Mouse (Mus musculus): ENCODE data around the gene Fbxl5. TPM values are rescaled to one million over a fixed set of nuclear protein-coding genes. Genes with fewer than 3 reads are reported as not detected.

Fbxl5 gene
- polyA plus RNA-seq, 1 experiment from 2014 or later: 58.7 TPM

DNA sequence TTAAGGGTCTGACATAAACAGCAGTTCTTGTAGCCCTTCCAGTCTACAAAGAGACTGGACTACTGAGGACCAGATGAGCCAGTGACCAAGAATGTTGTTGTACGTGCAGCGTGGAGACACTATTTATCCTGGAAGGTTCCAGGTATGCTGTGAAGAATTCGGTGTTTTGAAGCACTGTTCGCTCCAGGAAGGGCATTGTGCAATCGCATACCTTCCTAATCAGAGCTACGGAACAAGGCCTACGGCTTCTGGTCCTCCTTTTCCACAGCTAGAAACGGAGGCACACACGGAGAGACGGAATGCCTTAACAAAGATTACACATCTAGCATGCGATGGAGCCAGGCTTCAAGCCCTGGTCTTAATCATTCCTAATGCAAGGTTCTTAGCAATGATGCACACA lies 653 bp downstream of the Fbxl5 start:
- H3K4me2 ChIP-seq (ENCODE audit: low read depth, low read length): no peak overlapping the region
- H3K4me3 ChIP-seq (replicated peaks; ENCODE audit: low read length): no peak overlapping the region
- H3K36me3 ChIP-seq (ENCODE audit: control insufficient read depth, insufficient read depth, low read length): no peaks in the 10 kb centered on the region
- no peak overlapping the region for H3K27ac ChIP-seq (ENCODE audit: low read length)
- H3K9me3 ChIP-seq (replicated peaks; ENCODE audit: control insufficient read depth, low read length): no peaks in the 10 kb centered on the region
- no peak overlapping the region for H3K9ac ChIP-seq (ENCODE audit: low read length)
- WGBS: 68% methylated on average over 11 of the region's 11 CpGs
- no peaks in the 10 kb centered on the region for H3K27me3 ChIP-seq (ENCODE audit: control insufficient read depth, insufficient read depth, low read length)
- ATAC-seq (ENCODE audit: insufficient read depth, low FRiP score): no peak
- no peaks in the 10 kb centered on the region; the same call in 1 of the 2 replicates for H3K4me1 ChIP-seq (ENCODE audit: control insufficient read depth, insufficient read depth, low read length)

DNA sequence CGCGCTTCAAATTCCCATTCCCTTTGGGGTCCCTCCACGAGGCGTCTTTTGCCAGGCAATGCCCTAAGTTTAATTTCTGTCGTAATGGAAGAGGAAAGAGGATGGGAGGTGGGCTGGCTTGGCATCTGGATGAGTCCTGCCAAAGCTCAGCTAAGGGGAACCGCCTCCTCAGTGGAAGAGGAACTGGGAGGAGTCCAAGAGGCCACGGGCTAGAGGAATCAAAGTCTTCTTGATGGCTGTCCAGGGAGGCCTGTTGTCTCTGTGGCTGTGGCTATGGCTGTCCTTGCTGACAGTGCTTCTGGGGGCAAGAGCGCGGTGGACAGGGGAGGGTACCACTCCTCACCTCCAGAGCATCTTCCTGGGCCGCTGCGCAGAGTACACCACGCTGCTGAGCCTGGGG lies 2.7 kb downstream of the Fbxl5 start, which contains the start of gene Bst1:
Bst1 (plus strand) TSS at position 191 of the 400 bp plus-strand sequence.
- Histone ChIP-seq H3K4me3 (replicated peaks; ENCODE audit: low read length) (no peak within 1 kb of the TSS; the same call in 1 of the 2 replicates), H3K9me3 (replicated peaks; ENCODE audit: control insufficient read depth, low read length) (no peaks in the 10 kb centered on the region), H3K4me1 (ENCODE audit: control insufficient read depth, insufficient read depth, low read length) (no peaks in the 10 kb centered on the region; the same call in 1 of the 2 replicates), H3K27me3 (ENCODE audit: control insufficient read depth, insufficient read depth, low read length) (no peaks in the 10 kb centered on the region), H3K27ac (ENCODE audit: low read length) (no peak within 1 kb of the TSS), H3K9ac (ENCODE audit: low read length) (no peak within 1 kb of the TSS), H3K36me3 (ENCODE audit: control insufficient read depth, insufficient read depth, low read length) (no peaks in the 10 kb centered on the region), H3K4me2 (ENCODE audit: low read depth, low read length) (no peak within 1 kb of the TSS)
- WGBS: 49% methylated on average over 12 of the region's 12 CpGs
- no peak for ATAC-seq (ENCODE audit: insufficient read depth, low FRiP score)

DNA sequence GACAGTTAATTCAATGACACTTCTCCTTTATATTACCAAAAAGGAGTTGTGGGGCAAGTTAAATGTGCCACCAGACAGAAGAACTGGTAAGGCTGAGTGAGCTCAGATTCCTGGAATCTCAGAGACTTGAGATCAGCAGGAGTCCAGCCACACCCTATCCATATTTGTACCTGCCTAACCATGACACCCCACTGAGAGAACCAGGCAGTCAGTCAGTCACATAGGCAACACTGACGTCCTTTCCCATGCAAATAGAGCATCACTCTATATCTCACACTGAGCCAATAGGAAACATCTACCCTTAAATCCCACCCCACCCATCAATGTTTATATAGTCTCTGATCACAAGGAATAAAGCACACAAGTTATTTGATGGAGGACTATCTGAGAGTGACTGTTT lies 5.7 kb downstream of the Fbxl5 start:
- Histone ChIP-seq H3K27me3 (ENCODE audit: control insufficient read depth, insufficient read depth, low read length) (no peaks in the 10 kb centered on the region), H3K9me3 (replicated peaks; ENCODE audit: control insufficient read depth, low read length) (no peaks in the 10 kb centered on the region), H3K27ac (ENCODE audit: low read length) (no peak overlapping the region), H3K9ac (ENCODE audit: low read length) (no peak overlapping the region), H3K4me1 (ENCODE audit: control insufficient read depth, insufficient read depth, low read length) (no peaks in the 10 kb centered on the region; the same call in 1 of the 2 replicates), H3K36me3 (ENCODE audit: control insufficient read depth, insufficient read depth, low read length) (no peaks in the 10 kb centered on the region), H3K4me3 (replicated peaks; ENCODE audit: low read length) (no peak overlapping the region), H3K4me2 (ENCODE audit: low read depth, low read length) (no peak overlapping the region)
- 21% methylated on average over 1 of the region's 1 CpGs for WGBS
- 0 out of 2 replicates have a peak, but pooled peaks have one; percentile 15 for ATAC-seq (ENCODE audit: insufficient read depth, low FRiP score)

DNA sequence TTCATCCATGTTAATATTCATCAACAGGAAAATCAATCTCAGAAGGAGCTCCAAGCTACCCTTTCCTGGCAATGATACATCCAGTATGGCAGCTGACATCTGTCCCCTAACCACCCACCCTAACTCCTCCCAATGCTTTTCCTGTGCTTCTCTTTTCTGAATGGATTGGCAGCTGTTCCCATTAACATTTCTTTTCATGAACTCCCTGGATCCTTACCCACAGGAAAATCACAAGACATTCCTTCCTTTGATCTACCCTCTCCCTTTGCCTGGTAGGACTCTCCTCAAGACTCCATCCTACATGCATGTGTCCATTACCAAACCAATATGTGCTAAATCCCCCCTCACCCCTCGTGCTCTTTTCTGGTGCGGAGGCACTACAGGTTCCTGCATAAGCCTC lies 6.9 kb downstream of the Fbxl5 start:
- Histone ChIP-seq H3K27ac (ENCODE audit: low read length) (no peak overlapping the region), H3K4me2 (ENCODE audit: low read depth, low read length) (no peak overlapping the region), H3K36me3 (ENCODE audit: control insufficient read depth, insufficient read depth, low read length) (no peaks in the 10 kb centered on the region), H3K4me3 (replicated peaks; ENCODE audit: low read length) (no peak overlapping the region), H3K27me3 (ENCODE audit: control insufficient read depth, insufficient read depth, low read length) (no peaks in the 10 kb centered on the region), H3K9ac (ENCODE audit: low read length) (no peak overlapping the region), H3K4me1 (ENCODE audit: control insufficient read depth, insufficient read depth, low read length) (no peaks in the 10 kb centered on the region; the same call in 1 of the 2 replicates), H3K9me3 (replicated peaks; ENCODE audit: control insufficient read depth, low read length) (no peaks in the 10 kb centered on the region)
- WGBS: 77% methylated on average over 2 of the region's 2 CpGs
- ATAC-seq (ENCODE audit: insufficient read depth, low FRiP score): no peak

DNA sequence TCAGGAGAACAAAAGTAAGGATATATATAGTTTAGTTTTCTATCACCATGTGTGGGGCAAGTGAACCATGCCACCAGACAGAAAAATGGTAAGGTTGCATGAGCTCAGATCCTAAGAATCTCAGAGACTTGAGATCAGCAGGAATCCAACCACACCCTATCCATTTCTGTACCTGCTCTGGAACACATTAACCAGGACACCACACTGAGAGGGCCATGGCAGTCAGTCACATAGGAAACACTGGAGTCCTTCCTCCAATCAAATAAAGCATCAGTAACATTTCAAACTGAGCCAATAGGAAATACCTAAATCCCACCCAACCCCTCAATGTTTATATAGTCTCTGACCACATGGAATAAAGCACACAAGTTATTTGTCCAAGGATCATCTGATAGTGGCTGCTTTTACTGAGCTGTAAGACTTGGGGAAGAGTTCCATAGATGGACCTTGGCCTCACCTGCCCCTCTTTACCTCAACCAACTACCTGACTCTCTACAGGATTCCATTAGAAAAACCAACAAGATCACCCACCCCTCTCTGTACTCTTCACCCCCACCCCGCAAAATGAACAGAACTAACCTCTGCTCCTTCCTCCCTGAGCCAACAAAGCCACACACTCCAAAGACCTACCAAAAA lies 10.9 kb downstream of the Fbxl5 start:
- H3K9me3 ChIP-seq (replicated peaks; ENCODE audit: control insufficient read depth, low read length): no peaks in the 10 kb centered on the region
- no peak overlapping the region for H3K4me3 ChIP-seq (replicated peaks; ENCODE audit: low read length)
- whole genome bisulfite sequencing: 80% methylated on average over 1 of the region's 1 CpGs
- no peaks in the 10 kb centered on the region for H3K4me1 ChIP-seq (ENCODE audit: control insufficient read depth, insufficient read depth, low read length)
- H3K36me3 ChIP-seq (ENCODE audit: control insufficient read depth, insufficient read depth, low read length): no peaks in the 10 kb centered on the region
- ATAC-seq (ENCODE audit: insufficient read depth, low FRiP score): peak; percentile 82
- no peaks in the 10 kb centered on the region for H3K27me3 ChIP-seq (ENCODE audit: control insufficient read depth, insufficient read depth, low read length)
- H3K27ac ChIP-seq (ENCODE audit: low read length): peak overlapping the region; percentile 73
- H3K9ac ChIP-seq (ENCODE audit: low read length): no peak overlapping the region
- 0 out of 2 replicates have a peak overlapping the region, but pooled peaks have one; percentile 4 for H3K4me2 ChIP-seq (ENCODE audit: low read depth, low read length)

DNA sequence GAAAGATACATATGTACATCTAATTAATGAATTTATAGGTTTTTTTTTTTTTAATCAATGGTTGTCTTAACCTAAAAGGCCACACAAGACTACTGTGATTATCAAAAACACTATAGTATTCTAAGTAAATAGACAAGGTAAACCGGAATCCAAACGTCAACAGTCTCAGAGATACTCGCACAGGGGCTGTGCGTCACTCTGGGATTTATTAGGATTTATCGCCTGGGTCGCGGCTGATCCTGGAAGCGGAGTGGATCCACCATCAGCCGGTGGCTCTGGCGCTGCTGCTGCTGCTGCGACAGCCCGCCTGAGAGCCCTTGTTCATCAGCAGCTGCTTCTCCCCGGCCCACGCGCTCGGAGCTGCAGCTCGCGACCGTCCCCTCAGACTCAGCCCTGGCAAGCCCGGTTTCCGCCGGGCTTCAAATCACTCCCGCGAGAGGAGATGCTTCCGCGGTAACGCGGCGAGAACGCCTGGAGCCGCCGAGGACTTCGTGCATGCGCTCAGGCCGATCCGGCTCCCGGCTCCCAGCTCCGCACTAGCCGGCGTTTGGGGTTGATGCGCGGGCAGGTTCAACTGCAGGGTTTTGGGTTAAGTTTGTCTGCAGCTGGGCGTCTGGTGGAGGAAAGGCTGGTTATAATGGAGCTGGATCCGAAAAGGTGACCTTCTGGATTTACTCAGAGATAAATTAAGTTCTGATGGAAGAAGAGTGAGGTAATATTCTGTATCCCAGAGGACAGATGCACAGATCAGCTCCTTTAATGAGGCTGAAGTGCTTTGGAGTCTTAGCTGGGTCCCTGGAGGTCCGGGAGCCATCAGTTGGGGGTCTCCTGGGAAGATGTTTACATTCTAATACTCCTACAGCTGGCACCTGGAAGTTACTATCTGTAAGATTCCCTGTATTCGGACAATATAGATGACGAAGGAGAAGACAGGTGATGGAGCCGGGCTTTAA lies 13.4 kb downstream of the Fbxl5 start:
- H3K9ac ChIP-seq (ENCODE audit: low read length): peak overlapping the region; percentile 70
- H3K9me3 ChIP-seq (replicated peaks; ENCODE audit: control insufficient read depth, low read length): no peaks in the 10 kb centered on the region
- H3K27me3 ChIP-seq (ENCODE audit: control insufficient read depth, insufficient read depth, low read length): no peaks in the 10 kb centered on the region
- H3K4me2 ChIP-seq (ENCODE audit: low read depth, low read length): peak overlapping the region; percentile 79
- no peaks in the 10 kb centered on the region for H3K4me1 ChIP-seq (ENCODE audit: control insufficient read depth, insufficient read depth, low read length)
- H3K36me3 ChIP-seq (ENCODE audit: control insufficient read depth, insufficient read depth, low read length): no peaks in the 10 kb centered on the region
- H3K27ac ChIP-seq (ENCODE audit: low read length): peak overlapping the region; percentile 21
- peak; percentile 90 for ATAC-seq (ENCODE audit: insufficient read depth, low FRiP score)
- WGBS: 4% methylated on average over 48 of the region's 48 CpGs
- peak overlapping the region; percentile 45 for H3K4me3 ChIP-seq (replicated peaks; ENCODE audit: low read length)

DNA sequence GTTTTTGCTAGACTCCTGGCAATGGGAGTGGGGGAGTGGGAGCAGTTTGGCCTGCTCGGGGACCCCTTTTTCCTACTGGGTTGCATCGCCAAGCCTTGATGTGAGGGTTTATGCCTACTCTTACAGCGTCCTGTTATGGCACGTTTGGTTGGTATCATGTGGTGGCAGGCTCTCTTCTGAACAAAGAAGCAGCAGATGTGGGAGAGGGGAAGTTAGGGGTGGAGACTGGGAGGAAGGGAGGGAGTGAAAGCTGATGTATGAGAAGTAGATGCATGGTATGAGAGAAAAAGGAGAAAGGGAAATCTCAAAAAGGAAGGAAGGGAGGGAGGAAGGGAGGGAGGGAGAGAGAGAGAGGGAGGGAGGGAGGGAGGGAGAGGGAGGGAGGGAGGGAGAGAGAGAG lies 14.5 kb downstream of the Fbxl5 start:
- Histone ChIP-seq H3K9ac (ENCODE audit: low read length) (no peak overlapping the region), H3K4me2 (ENCODE audit: low read depth, low read length) (no peak overlapping the region), H3K9me3 (replicated peaks; ENCODE audit: control insufficient read depth, low read length) (no peaks in the 10 kb centered on the region), H3K4me3 (replicated peaks; ENCODE audit: low read length) (no peak overlapping the region), H3K27ac (ENCODE audit: low read length) (peak overlapping the region; percentile 27; the same call in 1 of the 2 replicates), H3K4me1 (ENCODE audit: control insufficient read depth, insufficient read depth, low read length) (no peaks in the 10 kb centered on the region), H3K27me3 (ENCODE audit: control insufficient read depth, insufficient read depth, low read length) (no peaks in the 10 kb centered on the region), H3K36me3 (ENCODE audit: control insufficient read depth, insufficient read depth, low read length) (no peaks in the 10 kb centered on the region)
- no peak for ATAC-seq (ENCODE audit: insufficient read depth, low FRiP score)
- WGBS: 68% methylated on average over 4 of the region's 4 CpGs

DNA sequence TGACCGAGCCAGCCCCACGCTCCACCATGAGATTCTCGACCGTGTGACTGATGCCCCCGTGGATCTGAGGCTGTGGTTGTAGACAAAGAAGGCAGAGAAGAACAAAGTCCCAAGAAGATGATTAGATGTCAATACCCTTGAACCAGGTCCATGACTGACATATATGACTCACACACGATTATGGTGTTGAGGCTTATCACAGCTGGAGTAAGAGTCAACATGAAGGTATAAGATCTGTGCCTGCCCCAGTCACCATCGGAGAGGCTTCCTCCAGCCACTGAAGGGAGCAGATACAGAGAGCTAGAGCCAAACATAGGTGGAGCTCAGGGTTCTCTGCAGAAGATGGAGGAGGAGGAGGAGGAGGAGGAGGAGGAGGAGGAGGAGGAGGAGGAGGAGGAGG lies 15.1 kb downstream of the Fbxl5 start:
- Histone ChIP-seq H3K27me3 (ENCODE audit: control insufficient read depth, insufficient read depth, low read length) (no peaks in the 10 kb centered on the region), H3K4me3 (replicated peaks; ENCODE audit: low read length) (no peak overlapping the region), H3K36me3 (ENCODE audit: control insufficient read depth, insufficient read depth, low read length) (no peaks in the 10 kb centered on the region), H3K4me2 (ENCODE audit: low read depth, low read length) (no peak overlapping the region), H3K9me3 (replicated peaks; ENCODE audit: control insufficient read depth, low read length) (no peaks in the 10 kb centered on the region), H3K4me1 (ENCODE audit: control insufficient read depth, insufficient read depth, low read length) (no peaks in the 10 kb centered on the region), H3K9ac (ENCODE audit: low read length) (no peak overlapping the region), H3K27ac (ENCODE audit: low read length) (no peak overlapping the region)
- WGBS: 86% methylated on average over 7 of the region's 7 CpGs
- ATAC-seq (ENCODE audit: insufficient read depth, low FRiP score): no peak

DNA sequence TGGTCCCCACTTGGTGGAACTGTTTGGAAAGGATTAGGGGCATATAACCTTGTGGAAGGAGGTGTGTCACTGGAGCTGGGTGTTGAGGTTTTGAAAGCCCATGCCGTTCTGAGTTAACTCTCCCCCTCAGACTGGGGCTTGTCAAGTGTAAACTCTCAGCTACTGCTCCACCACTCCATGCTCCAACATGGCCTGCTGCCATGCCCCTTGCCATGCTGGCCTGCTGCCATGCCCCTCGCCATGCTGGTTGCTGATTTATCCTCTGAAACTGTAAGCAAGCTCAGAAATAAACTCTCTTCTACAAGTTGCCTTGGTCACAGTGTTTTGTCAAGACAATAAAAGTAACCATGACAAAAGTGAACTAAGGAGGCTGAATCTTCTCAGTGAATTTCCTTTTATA lies 16.0 kb downstream of the Fbxl5 start:
- Histone ChIP-seq H3K27ac (ENCODE audit: low read length) (no peak overlapping the region), H3K4me3 (replicated peaks; ENCODE audit: low read length) (no peak overlapping the region), H3K27me3 (ENCODE audit: control insufficient read depth, insufficient read depth, low read length) (no peaks in the 10 kb centered on the region), H3K36me3 (ENCODE audit: control insufficient read depth, insufficient read depth, low read length) (no peaks in the 10 kb centered on the region), H3K9ac (ENCODE audit: low read length) (no peak overlapping the region), H3K4me1 (ENCODE audit: control insufficient read depth, insufficient read depth, low read length) (no peaks in the 10 kb centered on the region), H3K4me2 (ENCODE audit: low read depth, low read length) (no peak overlapping the region), H3K9me3 (replicated peaks; ENCODE audit: control insufficient read depth, low read length) (no peaks in the 10 kb centered on the region)
- ATAC-seq (ENCODE audit: insufficient read depth, low FRiP score): no peak
- WGBS: 60% methylated on average over 2 of the region's 2 CpGs
